Mouse (Mus musculus): Measurements from ENCODE around the gene Stip1. TPM values are rescaled to one million over a fixed set of nuclear protein-coding genes. Genes with fewer than 3 reads are reported as not detected.
A peak's percentile ranks its signal among the peaks of the same experiment; 100 is the strongest.

The Stip1 gene
- polyA plus RNA-seq (2015; fragmentation: Nextera tagmentation; extraction: Ambion mirVana), result 204 and 211 TPM in 2 replicates

DNA sequence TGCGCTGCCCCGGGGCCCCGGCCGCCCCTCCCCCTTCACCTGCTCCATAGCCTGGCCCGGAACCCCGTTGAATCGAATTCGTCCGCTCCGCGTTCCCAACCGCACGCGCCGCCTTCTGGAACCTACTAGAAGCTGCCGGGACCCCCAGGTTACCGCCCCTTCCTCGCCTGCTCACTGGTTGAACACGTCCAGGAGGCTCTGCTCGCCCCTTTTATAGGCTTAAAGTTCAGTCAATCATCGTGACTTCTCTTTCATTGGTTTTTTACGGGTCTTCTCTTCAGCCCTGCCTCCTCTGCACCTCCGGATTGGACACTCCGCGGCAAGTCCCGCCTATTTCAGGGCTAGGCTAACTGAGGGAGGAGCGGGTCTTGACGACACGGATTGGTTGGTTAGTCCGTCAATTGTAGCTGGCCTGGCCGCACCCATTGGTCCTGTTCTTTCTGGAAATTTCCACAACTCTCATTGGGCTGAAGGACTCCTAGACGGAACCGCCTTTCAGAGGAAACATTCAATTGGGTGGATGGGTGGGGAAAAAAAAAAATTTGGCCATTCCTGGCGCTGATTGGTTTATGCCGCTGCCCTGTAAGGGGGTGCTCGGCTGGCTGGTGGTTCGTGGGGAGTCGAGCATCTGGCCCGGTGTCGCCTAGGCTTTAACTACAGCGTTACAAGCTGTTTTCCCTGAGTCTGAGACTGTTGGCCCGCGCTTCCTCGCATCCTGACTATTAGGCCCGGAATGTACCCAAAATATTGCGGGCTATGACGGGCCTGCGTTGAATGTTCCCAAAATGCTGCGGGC lies at the start of gene Stip1:
Stip1 (minus strand) TSS at position 127 of the 796 bp plus-strand sequence.
- Histone ChIP-seq H3K4me2 (ENCODE audit: low read length) (peak within 1 kb of the TSS; percentile 93), H3K36me3 (ENCODE audit: control insufficient read depth, insufficient read depth, low read length) (no peaks in the 10 kb centered on the region), H3K27me3 (ENCODE audit: control insufficient read depth, insufficient read depth, low read depth, low read length) (no peaks in the 10 kb centered on the region), H3K9ac (ENCODE audit: low read depth, low read length) (peak within 1 kb of the TSS; percentile 91), H3K4me1 (ENCODE audit: control insufficient read depth, insufficient read depth, low read length) (peaks cover 30% of the 10 kb centered on the region), H3K9me3 (replicated peaks; ENCODE audit: control insufficient read depth, low read length, poor library complexity, severe bottlenecking) (no peaks in the 10 kb centered on the region), H3K4me3 (ENCODE audit: low read depth, low read length) (peak within 1 kb of the TSS; percentile 91), H3K27ac (ENCODE audit: low read length) (peak within 1 kb of the TSS; percentile 95)
- WGBS, result under 1% methylated on average over 46 of the region's 49 CpGs
- peak; percentile 99 for ATAC-seq

DNA sequence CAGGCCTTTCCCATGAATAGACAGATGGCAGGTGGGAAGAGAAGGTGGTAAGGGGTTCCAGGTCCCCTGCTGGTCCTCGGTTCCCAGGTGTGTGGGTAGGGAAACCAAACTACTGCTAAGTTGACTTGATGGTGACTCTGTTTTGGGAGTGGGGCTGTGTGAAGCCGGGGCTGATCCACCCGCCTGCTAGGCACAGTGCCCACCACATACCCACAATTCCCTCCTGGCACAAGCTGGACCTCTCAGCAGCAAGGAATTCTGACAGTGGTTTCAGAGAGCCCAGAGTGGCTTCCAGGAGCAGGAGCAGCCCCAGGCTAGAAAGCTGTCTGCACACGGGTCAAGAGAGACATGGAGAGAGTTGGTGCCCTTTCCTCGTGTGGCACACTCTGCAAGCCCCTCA lies 49.3 kb upstream of the Stip1 start:
- ATAC-seq, result no peak
- H3K27me3 ChIP-seq (ENCODE audit: control insufficient read depth, insufficient read depth, low read depth, low read length), result no peaks in the 10 kb centered on the region
- H3K36me3 ChIP-seq (ENCODE audit: control insufficient read depth, insufficient read depth, low read length), result no peaks in the 10 kb centered on the region
- peaks cover 58% of the 10 kb centered on the region for H3K4me1 ChIP-seq (ENCODE audit: control insufficient read depth, insufficient read depth, low read length)
- H3K9ac ChIP-seq (ENCODE audit: low read depth, low read length), result no peak overlapping the region
- no peaks in the 10 kb centered on the region for H3K9me3 ChIP-seq (replicated peaks; ENCODE audit: control insufficient read depth, low read length, poor library complexity, severe bottlenecking)
- no peak overlapping the region for H3K4me3 ChIP-seq (ENCODE audit: low read depth, low read length)
- no peak overlapping the region for H3K4me2 ChIP-seq (ENCODE audit: low read length)
- H3K27ac ChIP-seq (ENCODE audit: low read length), result no peak overlapping the region
- WGBS, result 61% methylated on average over 5 of the region's 5 CpGs

- Histone ChIP-seq H3K9me3 (replicated peaks; ENCODE audit: control insufficient read depth, low read length, poor library complexity, severe bottlenecking) (no peaks in the 10 kb centered on the region), H3K4me1 (ENCODE audit: control insufficient read depth, insufficient read depth, low read length) (peaks cover 63% of the 10 kb centered on the region), H3K4me3 (ENCODE audit: low read depth, low read length) (no peak overlapping the region), H3K36me3 (ENCODE audit: control insufficient read depth, insufficient read depth, low read length) (no peaks in the 10 kb centered on the region), H3K27ac (ENCODE audit: low read length) (no peak overlapping the region), H3K27me3 (ENCODE audit: control insufficient read depth, insufficient read depth, low read depth, low read length) (no peaks in the 10 kb centered on the region), H3K4me2 (ENCODE audit: low read length) (no peak overlapping the region), H3K9ac (ENCODE audit: low read depth, low read length) (no peak overlapping the region)
- 13% methylated on average over 9 of the region's 9 CpGs for WGBS
- no peak for ATAC-seq
Measured at GRCm38 (mm10) chr19:7088558-7088957, 48.8 kb upstream of the Stip1 start.

- Histone ChIP-seq H3K4me3 (ENCODE audit: low read depth, low read length) (no peak overlapping the region), H3K27me3 (ENCODE audit: control insufficient read depth, insufficient read depth, low read depth, low read length) (peaks cover 1% of the 10 kb centered on the region), H3K36me3 (ENCODE audit: control insufficient read depth, insufficient read depth, low read length) (no peaks in the 10 kb centered on the region), H3K4me1 (ENCODE audit: control insufficient read depth, insufficient read depth, low read length) (peaks cover 35% of the 10 kb centered on the region), H3K9ac (ENCODE audit: low read depth, low read length) (peak overlapping the region; percentile 1; the same call in 1 of the 2 replicates), H3K4me2 (ENCODE audit: low read length) (no peak overlapping the region), H3K9me3 (replicated peaks; ENCODE audit: control insufficient read depth, low read length, poor library complexity, severe bottlenecking) (no peaks in the 10 kb centered on the region), H3K27ac (ENCODE audit: low read length) (no peak overlapping the region)
- ATAC-seq, result no peak
- WGBS, result 21% methylated on average over 15 of the region's 15 CpGs
Measured at GRCm38 (mm10) chr19:7084734-7085133, 45.0 kb upstream of the Stip1 start.

DNA sequence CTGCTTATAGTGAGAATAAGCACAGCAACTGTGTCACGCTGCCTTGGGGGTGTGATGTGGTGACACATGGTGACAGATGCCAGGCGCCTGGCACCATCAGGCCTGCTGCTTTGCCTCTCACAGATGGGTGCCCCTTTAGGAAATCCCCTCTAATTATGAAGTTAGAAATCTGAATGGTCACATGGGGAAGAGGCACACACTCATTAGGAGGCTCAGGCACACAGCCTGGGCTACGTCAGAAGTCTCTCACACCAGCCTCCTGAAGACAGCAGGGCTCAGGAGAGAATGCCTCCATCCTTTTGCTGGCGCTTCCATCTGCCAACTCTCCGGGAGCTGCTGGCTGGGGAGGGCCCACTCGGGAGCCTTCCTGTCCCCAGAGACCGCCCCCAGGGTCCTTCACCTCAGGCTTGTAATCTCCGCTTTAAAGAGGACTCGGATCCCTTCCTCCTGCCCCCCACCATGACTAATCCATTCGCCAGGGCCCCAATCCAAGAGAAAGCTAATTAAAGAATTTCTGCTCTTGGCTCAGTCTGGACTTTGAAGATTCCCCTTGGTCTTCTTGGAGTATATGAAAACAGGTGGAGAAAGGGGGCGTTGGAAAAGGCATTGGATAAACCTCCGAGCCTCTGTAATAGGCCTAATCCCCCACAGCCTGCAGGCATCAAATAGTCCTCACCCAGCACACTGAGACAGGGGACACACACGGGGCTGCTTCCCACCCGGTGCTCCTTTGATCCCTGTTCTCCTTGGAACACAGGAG lies 43.4 kb upstream of the Stip1 start:
- Histone ChIP-seq H3K4me1 (ENCODE audit: control insufficient read depth, insufficient read depth, low read length) (peaks cover 28% of the 10 kb centered on the region), H3K4me2 (ENCODE audit: low read length) (no peak overlapping the region), H3K9ac (ENCODE audit: low read depth, low read length) (no peak overlapping the region), H3K9me3 (replicated peaks; ENCODE audit: control insufficient read depth, low read length, poor library complexity, severe bottlenecking) (no peaks in the 10 kb centered on the region), H3K27me3 (ENCODE audit: control insufficient read depth, insufficient read depth, low read depth, low read length) (peaks cover 2% of the 10 kb centered on the region), H3K4me3 (ENCODE audit: low read depth, low read length) (no peak overlapping the region), H3K27ac (ENCODE audit: low read length) (peak overlapping the region; percentile 63; the same call in 1 of the 2 replicates), H3K36me3 (ENCODE audit: control insufficient read depth, insufficient read depth, low read length) (no peaks in the 10 kb centered on the region)
- WGBS, result 13% methylated on average over 14 of the region's 14 CpGs
- peak; percentile 54 for ATAC-seq

DNA sequence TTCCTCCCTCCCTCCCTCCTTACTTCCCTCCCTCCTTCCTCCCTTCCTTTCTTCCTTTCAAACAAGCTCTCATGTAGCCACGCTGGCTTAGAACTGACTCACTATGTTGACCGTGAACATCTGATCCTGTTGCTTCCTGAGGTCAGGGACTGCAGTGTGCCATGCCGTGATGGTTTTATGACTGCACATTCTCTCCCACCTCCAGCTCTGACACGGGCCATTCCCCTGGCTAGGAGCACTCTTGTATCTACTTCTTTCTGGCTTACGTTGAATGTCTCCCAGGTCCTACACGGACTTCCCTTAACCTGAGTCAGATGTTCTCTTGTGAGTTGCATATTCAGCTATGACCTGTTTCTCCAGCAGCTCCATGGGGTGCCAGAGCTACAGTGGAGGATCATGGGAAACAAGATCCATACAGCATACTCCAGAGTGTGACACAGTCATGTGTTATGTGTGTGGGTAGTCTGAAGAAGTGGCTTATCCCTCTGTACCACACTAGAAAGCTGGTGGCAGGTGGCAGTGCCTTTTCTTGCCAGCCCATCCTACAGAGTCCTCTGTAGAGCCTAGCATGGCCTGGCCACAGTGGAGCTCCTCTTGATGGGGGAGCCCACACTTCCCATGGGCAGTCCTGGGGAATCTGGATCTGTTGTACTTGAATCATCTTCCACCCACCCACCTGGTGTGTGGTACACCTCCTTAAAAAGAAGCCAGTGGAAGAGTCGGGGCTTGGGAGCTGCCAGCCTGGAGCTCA lies 41.9 kb upstream of the Stip1 start:
- Histone ChIP-seq H3K4me2 (ENCODE audit: low read length) (no peak overlapping the region), H3K9me3 (replicated peaks; ENCODE audit: control insufficient read depth, low read length, poor library complexity, severe bottlenecking) (no peaks in the 10 kb centered on the region), H3K36me3 (ENCODE audit: control insufficient read depth, insufficient read depth, low read length) (no peaks in the 10 kb centered on the region), H3K4me1 (ENCODE audit: control insufficient read depth, insufficient read depth, low read length) (peaks cover 25% of the 10 kb centered on the region), H3K9ac (ENCODE audit: low read depth, low read length) (no peak overlapping the region), H3K27ac (ENCODE audit: low read length) (no peak overlapping the region), H3K4me3 (ENCODE audit: low read depth, low read length) (no peak overlapping the region), H3K27me3 (ENCODE audit: control insufficient read depth, insufficient read depth, low read depth, low read length) (peaks cover 2% of the 10 kb centered on the region)
- 75% methylated on average over 7 of the region's 7 CpGs for WGBS
- ATAC-seq, result no peak

DNA sequence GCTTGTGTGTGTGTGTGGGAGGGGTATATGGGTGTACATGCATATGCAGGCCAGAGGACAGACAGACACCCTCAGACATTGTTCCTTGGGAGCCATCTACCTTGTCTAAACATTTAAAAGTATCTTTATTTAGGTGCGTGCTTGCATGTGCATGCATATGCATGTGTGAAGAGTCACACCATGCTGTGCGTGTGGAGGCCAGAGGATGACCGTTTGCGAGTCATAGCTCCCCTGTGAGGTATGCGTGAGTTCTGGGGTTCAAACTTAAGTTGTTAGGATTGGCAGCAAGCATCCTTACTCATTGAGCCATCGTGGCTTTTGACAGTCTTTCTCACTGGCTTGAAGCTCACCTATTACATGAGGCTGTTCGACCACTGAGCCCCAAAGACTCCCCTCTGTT lies 38.5 kb upstream of the Stip1 start:
- Histone ChIP-seq H3K4me1 (ENCODE audit: control insufficient read depth, insufficient read depth, low read length) (peaks cover 14% of the 10 kb centered on the region; the same call in 1 of the 2 replicates), H3K9me3 (replicated peaks; ENCODE audit: control insufficient read depth, low read length, poor library complexity, severe bottlenecking) (no peaks in the 10 kb centered on the region), H3K27me3 (ENCODE audit: control insufficient read depth, insufficient read depth, low read depth, low read length) (peaks cover 2% of the 10 kb centered on the region), H3K4me2 (ENCODE audit: low read length) (no peak overlapping the region), H3K27ac (ENCODE audit: low read length) (no peak overlapping the region), H3K9ac (ENCODE audit: low read depth, low read length) (no peak overlapping the region), H3K4me3 (ENCODE audit: low read depth, low read length) (no peak overlapping the region), H3K36me3 (ENCODE audit: control insufficient read depth, insufficient read depth, low read length) (no peaks in the 10 kb centered on the region)
- no peak for ATAC-seq
- 88% methylated on average over 7 of the region's 7 CpGs for WGBS

DNA sequence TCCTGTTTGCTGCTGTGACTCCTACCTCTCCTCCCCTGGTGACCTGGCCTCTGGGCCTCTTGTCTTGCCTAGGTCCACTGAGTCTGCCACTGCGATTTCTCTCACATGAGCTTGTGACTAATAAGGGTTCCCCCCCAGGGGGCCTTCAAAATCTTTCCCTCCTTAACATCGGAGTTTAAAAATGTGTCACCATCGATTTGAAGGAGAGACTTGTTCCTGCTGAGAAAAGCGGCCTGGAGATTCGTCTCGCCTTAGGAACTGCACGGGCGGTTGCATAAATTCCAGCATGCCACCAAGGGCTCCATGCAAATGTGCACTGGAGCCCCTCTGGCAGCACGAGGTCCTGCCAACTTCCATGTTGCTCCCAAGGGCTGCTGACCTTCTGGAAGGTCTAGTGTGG lies 37.9 kb upstream of the Stip1 start:
- H3K4me2 ChIP-seq (ENCODE audit: low read length), result no peak overlapping the region
- WGBS, result 31% methylated on average over 9 of the region's 9 CpGs
- peaks cover 2% of the 10 kb centered on the region for H3K27me3 ChIP-seq (ENCODE audit: control insufficient read depth, insufficient read depth, low read depth, low read length)
- H3K9me3 ChIP-seq (replicated peaks; ENCODE audit: control insufficient read depth, low read length, poor library complexity, severe bottlenecking), result no peaks in the 10 kb centered on the region
- H3K9ac ChIP-seq (ENCODE audit: low read depth, low read length), result no peak overlapping the region
- H3K4me3 ChIP-seq (ENCODE audit: low read depth, low read length), result no peak overlapping the region
- H3K36me3 ChIP-seq (ENCODE audit: control insufficient read depth, insufficient read depth, low read length), result no peaks in the 10 kb centered on the region
- ATAC-seq, result no peak
- peaks cover 10% of the 10 kb centered on the region; the same call in 1 of the 2 replicates for H3K4me1 ChIP-seq (ENCODE audit: control insufficient read depth, insufficient read depth, low read length)
- H3K27ac ChIP-seq (ENCODE audit: low read length), result no peak overlapping the region

All from midbrain, embryonic 16.5 days (tissue).